Mouse (Mus musculus) neural tube, embryonic 14.5 days (tissue): ENCODE data around the gene Olr1. TPM values are rescaled to one million over a fixed set of nuclear protein-coding genes. Genes with fewer than 3 reads are reported as not detected.
A peak's percentile ranks its signal among the peaks of the same experiment; 100 is the strongest.

ENCODE experiments used
- ATAC-seq: fragments of 200-750 bp; cut with Nextera tagmentation; 2 replicates; pipeline ENCODE4 v1.8.0; 2017; ENCODE audit warnings: low read depth, mild to moderate bottlenecking, moderate TSS enrichment, moderate library complexity
- H3K27ac ChIP-seq: fragments of 300-500 bp; sonication (generic); 2 replicates; pipeline ENCODE4 v1.5.1; 2014; ENCODE audit warnings: low read depth, mild to moderate bottlenecking, control low read depth, low read length, moderate library complexity, mixed read lengths
- H3K27me3 ChIP-seq: fragments of 300-500 bp; sonication (generic); 2 replicates; pipeline ENCODE4 v1.6.1; 2014; ENCODE audit warnings: low read length; ENCODE audit not compliant: control insufficient read depth, insufficient read depth
- H3K36me3 ChIP-seq: fragments of 300-500 bp; sonication (generic); 2 replicates; pipeline ENCODE4 v1.6.1; 2014; ENCODE audit warnings: low read length, mixed read lengths; ENCODE audit not compliant: control insufficient read depth, insufficient read depth
- H3K4me1 ChIP-seq: fragments of 300-500 bp; sonication (generic); 2 replicates; pipeline ENCODE4 v1.6.1; 2014; ENCODE audit warnings: low read length; ENCODE audit not compliant: control insufficient read depth, insufficient read depth
- H3K4me2 ChIP-seq: fragments of 300-500 bp; sonication (generic); 2 replicates; pipeline ENCODE4 v1.6.1; 2014; ENCODE audit warnings: mild to moderate bottlenecking, low read depth, low read length, control low read depth
- H3K4me3 ChIP-seq: fragments of 300-500 bp; sonication (generic); 2 replicates; pipeline ENCODE4 v1.5.1; 2014; ENCODE audit warnings: low read depth, low read length, control low read depth, mixed read lengths
- H3K9ac ChIP-seq: fragments of 300-500 bp; sonication (generic); replicated peaks from 2 replicates; pipeline ENCODE4 v1.6.1; 2014; ENCODE audit warnings: low read depth, mild to moderate bottlenecking, control low read depth, low read length, mixed read lengths
- H3K9me3 ChIP-seq: fragments of 300-500 bp; sonication (generic); 2 replicates; pipeline ENCODE4 v1.6.1; 2016; ENCODE audit warnings: low read length; ENCODE audit not compliant: control insufficient read depth
- WGBS: fragments of 180-500 bp; shearing (Covaris S2); extraction: QIAGEN DNeasy Blood & Tissue Kit; methylation state at CpG from one replicate; pipeline ENCODE4 v1.1.7; 2014; 5-methylcytosine and 5-hydroxymethylcytosine counted together
- polyA plus RNA-seq: library from polyadenylated mRNA; unstranded; fragments of >200 nt; fragmentation: Nextera tagmentation; extraction: Ambion mirVana; gene quantifications from 2 replicates; pipeline ENCODE4 v1.2.1, GENCODE M21; 2014

The Olr1 gene
- not detected in 2 replicates for polyA plus RNA-seq

GRCm38 (mm10) chr6:129507024-129507423 is at the start of gene Olr1:
Gene Olr1 (minus strand): TSS chr6:129507165.
- Histone ChIP-seq H3K4me2 (no peak within 1 kb of the TSS), H3K36me3 (no peaks in the 10 kb centered on the region), H3K27ac (no peak within 1 kb of the TSS), H3K9me3 (no peaks in the 10 kb centered on the region), H3K4me3 (no peak within 1 kb of the TSS), H3K27me3 (no peaks in the 10 kb centered on the region), H3K9ac (no peak within 1 kb of the TSS), H3K4me1 (no peaks in the 10 kb centered on the region)
- 91% methylated on average over 9 of the region's 9 CpGs for WGBS
- ATAC-seq: no peak

DNA sequence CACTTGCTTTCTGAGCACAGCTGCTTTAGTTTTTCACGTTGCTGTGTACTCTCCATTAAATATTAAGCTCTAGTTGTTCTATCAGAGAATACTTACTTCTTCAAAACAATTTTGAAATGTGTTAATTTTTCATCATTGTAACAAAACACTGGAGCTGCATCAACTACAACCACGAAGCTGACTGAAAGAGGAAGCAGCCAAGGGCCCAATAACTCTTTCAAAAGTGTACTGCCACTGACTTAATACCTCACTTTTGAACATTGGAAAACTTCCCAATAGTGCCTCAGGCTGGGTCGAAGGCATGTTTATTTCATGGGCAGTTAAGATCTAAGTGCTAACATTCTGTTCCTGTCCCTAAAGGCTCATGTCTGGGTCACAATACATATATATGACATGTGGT is 41.0 kb upstream of the Olr1 start:
- Histone ChIP-seq H3K9me3 (no peaks in the 10 kb centered on the region), H3K36me3 (no peaks in the 10 kb centered on the region; the same call in 1 of the 2 replicates), H3K27ac (no peak overlapping the region), H3K4me2 (no peak overlapping the region), H3K9ac (no peak overlapping the region), H3K4me1 (no peaks in the 10 kb centered on the region), H3K4me3 (no peak overlapping the region), H3K27me3 (no peaks in the 10 kb centered on the region)
- 78% methylated on average over 3 of the region's 3 CpGs for WGBS
- no peak for ATAC-seq

DNA sequence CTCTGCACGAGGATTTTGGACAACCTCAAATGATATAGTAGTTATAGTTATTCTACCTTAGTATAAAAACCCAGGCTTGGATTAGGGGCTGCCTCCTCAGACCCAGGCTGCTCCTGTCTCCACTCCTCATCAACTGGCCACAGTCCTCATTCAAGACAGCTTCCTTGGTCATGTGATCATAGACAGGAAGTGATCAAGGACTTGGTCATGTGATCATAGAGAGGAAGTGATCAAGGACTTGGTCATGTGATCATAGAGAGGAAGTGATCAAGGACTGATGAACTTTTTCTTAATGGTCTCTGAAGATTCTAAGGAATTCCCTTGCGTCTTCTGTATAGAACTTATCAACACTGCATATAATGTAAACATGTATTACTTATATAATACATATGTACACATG is 40.3 kb upstream of the Olr1 start:
- no peak for ATAC-seq
- Histone ChIP-seq H3K27ac (no peak overlapping the region), H3K9me3 (no peaks in the 10 kb centered on the region), H3K9ac (no peak overlapping the region), H3K4me1 (no peaks in the 10 kb centered on the region), H3K27me3 (no peaks in the 10 kb centered on the region), H3K36me3 (peaks cover 7% of the 10 kb centered on the region; the same call in 1 of the 2 replicates), H3K4me2 (no peak overlapping the region), H3K4me3 (no peak overlapping the region)
- 89% methylated on average over 2 of the region's 2 CpGs for WGBS

GRCm38 (mm10) chr6:129543709-129544606 is 37.0 kb upstream of the Olr1 start:
- H3K9ac ChIP-seq: no peak overlapping the region
- no peaks in the 10 kb centered on the region for H3K4me1 ChIP-seq
- no peak overlapping the region for H3K27ac ChIP-seq
- WGBS: 52% methylated on average over 6 of the region's 6 CpGs
- H3K9me3 ChIP-seq: no peaks in the 10 kb centered on the region
- peaks cover 33% of the 10 kb centered on the region; the same call in 1 of the 2 replicates for H3K36me3 ChIP-seq
- no peak overlapping the region for H3K4me2 ChIP-seq
- no peaks in the 10 kb centered on the region for H3K27me3 ChIP-seq
- ATAC-seq: peak; percentile 91
- no peak overlapping the region for H3K4me3 ChIP-seq

GRCm38 (mm10) chr6:129542540-129542939 is 35.6 kb upstream of the Olr1 start:
- Histone ChIP-seq H3K9ac (no peak overlapping the region), H3K27ac (no peak overlapping the region), H3K9me3 (no peaks in the 10 kb centered on the region), H3K36me3 (peaks cover 40% of the 10 kb centered on the region), H3K4me2 (no peak overlapping the region), H3K27me3 (no peaks in the 10 kb centered on the region), H3K4me3 (no peak overlapping the region), H3K4me1 (no peaks in the 10 kb centered on the region)
- ATAC-seq: no peak
- 95% methylated on average over 3 of the region's 3 CpGs for WGBS

GRCm38 (mm10) chr6:129541931-129542330 is 35.0 kb upstream of the Olr1 start:
- Histone ChIP-seq H3K36me3 (peaks cover 43% of the 10 kb centered on the region), H3K4me3 (no peak overlapping the region), H3K9ac (no peak overlapping the region), H3K27ac (no peak overlapping the region), H3K27me3 (no peaks in the 10 kb centered on the region), H3K4me1 (0 out of 2 replicates have a peak, but pooled peaks cover 2% of the 10 kb centered on the region), H3K9me3 (no peaks in the 10 kb centered on the region), H3K4me2 (no peak overlapping the region)
- ATAC-seq: no peak
- WGBS: 51% methylated on average over 9 of the region's 9 CpGs

GRCm38 (mm10) chr6:129538555-129538954 is 31.6 kb upstream of the Olr1 start:
- no peak overlapping the region for H3K9ac ChIP-seq
- no peaks in the 10 kb centered on the region for H3K27me3 ChIP-seq
- H3K4me2 ChIP-seq: no peak overlapping the region
- no peak for ATAC-seq
- H3K9me3 ChIP-seq: no peaks in the 10 kb centered on the region
- no peak overlapping the region for H3K4me3 ChIP-seq
- WGBS: 94% methylated on average over 6 of the region's 6 CpGs
- H3K4me1 ChIP-seq: peaks cover 19% of the 10 kb centered on the region
- H3K36me3 ChIP-seq: peaks cover 43% of the 10 kb centered on the region
- no peak overlapping the region for H3K27ac ChIP-seq

- peaks cover 19% of the 10 kb centered on the region for H3K4me1 ChIP-seq
- WGBS: 79% methylated on average over 4 of the region's 4 CpGs
- no peak overlapping the region; the same call in 1 of the 2 replicates for H3K9ac ChIP-seq
- no peaks in the 10 kb centered on the region for H3K9me3 ChIP-seq
- H3K27ac ChIP-seq: no peak overlapping the region
- no peak for ATAC-seq
- H3K4me2 ChIP-seq: peak overlapping the region; percentile 78
- peak overlapping the region; percentile 61 for H3K4me3 ChIP-seq
- H3K27me3 ChIP-seq: no peaks in the 10 kb centered on the region
- H3K36me3 ChIP-seq: peaks cover 22% of the 10 kb centered on the region
These were observed 28.8 kb upstream of the Olr1 start for GRCm38 (mm10) chr6:129535723-129536122.

DNA sequence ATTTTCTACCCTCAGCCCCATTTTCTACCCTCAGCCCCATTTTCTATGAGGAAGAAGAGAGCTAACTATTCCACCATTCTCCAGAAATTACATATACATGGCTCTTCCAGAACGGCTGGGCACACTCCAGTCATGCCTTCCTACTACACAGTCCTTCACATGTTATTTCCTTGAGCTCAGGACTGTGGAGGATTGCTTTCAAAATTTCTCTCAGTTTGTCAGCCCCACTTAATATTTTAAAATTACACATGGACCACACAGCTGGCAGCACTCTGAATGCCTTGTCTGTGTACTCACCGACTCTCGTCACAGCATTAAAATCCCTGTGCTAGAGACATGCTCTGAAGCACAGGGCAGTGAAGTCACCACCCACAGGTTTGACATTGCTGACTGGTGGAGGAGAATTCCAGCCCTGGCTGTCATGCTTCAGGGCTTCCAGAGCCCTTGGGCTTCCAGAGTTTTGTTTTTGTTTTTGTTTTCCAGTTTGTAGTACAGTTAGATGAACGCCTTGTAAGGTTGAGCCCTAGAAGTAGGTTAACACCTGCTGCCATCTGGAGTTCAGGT is 27.7 kb upstream of the Olr1 start:
- Histone ChIP-seq H3K27ac (peak overlapping the region; percentile 68; the same call in 1 of the 2 replicates), H3K4me2 (peak overlapping the region; percentile 78), H3K27me3 (no peaks in the 10 kb centered on the region), H3K36me3 (peaks cover 18% of the 10 kb centered on the region), H3K9ac (peak overlapping the region; percentile 65), H3K9me3 (no peaks in the 10 kb centered on the region), H3K4me1 (peaks cover 19% of the 10 kb centered on the region), H3K4me3 (peak overlapping the region; percentile 61)
- ATAC-seq: peak; percentile 12
- WGBS: 36% methylated on average over 4 of the region's 4 CpGs
